Mouse (Mus musculus) C2C12 (cell line): ENCODE measurements around the gene Mef2d.

ENCODE experiments used
- CEBPB ChIP-seq: IDR thresholded peaks from one replicate; pipeline ENCODE4 v1.6.1; 2011; ENCODE audit warnings: low read depth, mild to moderate bottlenecking, control low read depth, moderate library complexity
- CTCF ChIP-seq: IDR thresholded peaks from one replicate; pipeline ENCODE4 v1.5.1; 2011; ENCODE audit not compliant: control insufficient read depth, insufficient read depth, insufficient read length
- FOSL1 ChIP-seq: IDR thresholded peaks from one replicate; pipeline ENCODE4 v1.8.0; 2011; ENCODE audit warnings: mild to moderate bottlenecking, low read length; ENCODE audit not compliant: poor library complexity, insufficient read depth, severe bottlenecking
- MYOD1 ChIP-seq: IDR thresholded peaks from one replicate; pipeline ENCODE4 v1.6.1; 2011; ENCODE audit warnings: low read depth; ENCODE audit not compliant: control insufficient read depth, insufficient read length
- MYOG ChIP-seq: IDR thresholded peaks from one replicate; pipeline ENCODE4 v1.6.1; 2011; ENCODE audit not compliant: control insufficient read depth, insufficient read length; ENCODE audit errors: extremely low read depth
- USF1 ChIP-seq: IDR thresholded peaks from one replicate; pipeline ENCODE4 v1.6.1; 2011; ENCODE audit warnings: low read depth, mild to moderate bottlenecking, control low read depth, moderate library complexity

GRCm38 (mm10) chr3:88214971-88215552 is 72.9 kb downstream of the Mef2d start:
- TF ChIP-seq CTCF (no peak), CEBPB (no peak), MYOG (no peak), MYOD1 (no peak), FOSL1 (no peak), USF1 (no peak)
